Mouse (Mus musculus): ENCODE results near the gene Dgcr2. TPM values are rescaled to one million over a fixed set of nuclear protein-coding genes. Genes with fewer than 3 reads are reported as not detected.

Gene Dgcr2
- polyA plus RNA-seq, 1 experiment from 2014 or later, result 110 TPM

- Histone ChIP-seq H3K4me2 (ENCODE audit: low read depth) (peak overlapping the region; percentile 95), H3K9ac (ENCODE audit: low read length) (peak overlapping the region; percentile 70), H3K27me3 (ENCODE audit: control insufficient read depth, insufficient read depth, low read length) (peaks cover 54% of the 10 kb centered on the region), H3K4me3 (ENCODE audit: low read depth, low read length) (peak overlapping the region; percentile 59), H3K27ac (ENCODE audit: low read depth, low read length) (peak overlapping the region; percentile 44; the same call in 1 of the 2 replicates), H3K36me3 (ENCODE audit: control insufficient read depth, insufficient read depth, low read length) (no peaks in the 10 kb centered on the region), H3K9me3 (ENCODE audit: control insufficient read depth, low read length) (no peaks in the 10 kb centered on the region), H3K4me1 (ENCODE audit: control insufficient read depth, insufficient read depth, low read length) (0 out of 2 replicates have a peak, but pooled peaks cover 3% of the 10 kb centered on the region)
- under 1% methylated on average over 49 of the region's 103 CpGs for WGBS
- DNase-seq (ENCODE audit: low spot score) (peak; percentile 60), ATAC-seq (ENCODE audit: insufficient read depth, low FRiP score, low TSS enrichment) (no peak)
These were observed 64.5 kb downstream of the Dgcr2 start for GRCm38 (mm10) chr16:17833681-17834399.

- Histone ChIP-seq H3K4me1 (ENCODE audit: control insufficient read depth, insufficient read depth, low read length) (0 out of 2 replicates have a peak, but pooled peaks cover 3% of the 10 kb centered on the region), H3K27me3 (ENCODE audit: control insufficient read depth, insufficient read depth, low read length) (peaks cover 54% of the 10 kb centered on the region), H3K4me2 (ENCODE audit: low read depth) (peak overlapping the region; percentile 95), H3K4me3 (ENCODE audit: low read depth, low read length) (peak overlapping the region; percentile 59), H3K36me3 (ENCODE audit: control insufficient read depth, insufficient read depth, low read length) (no peaks in the 10 kb centered on the region), H3K9ac (ENCODE audit: low read length) (peak overlapping the region; percentile 70), H3K27ac (ENCODE audit: low read depth, low read length) (peak overlapping the region; percentile 44; the same call in 1 of the 2 replicates), H3K9me3 (ENCODE audit: control insufficient read depth, low read length) (no peaks in the 10 kb centered on the region)
- under 1% methylated on average over 32 of the region's 37 CpGs for WGBS
- DNase-seq (ENCODE audit: low spot score) (peak; percentile 61), ATAC-seq (ENCODE audit: insufficient read depth, low FRiP score, low TSS enrichment) (peak; percentile 32; the same call in 1 of the 2 replicates)
These were observed 65.1 kb downstream of the Dgcr2 start for GRCm38 (mm10) chr16:17833321-17833680.

GRCm38 (mm10) chr16:17832821-17833220 lies 65.5 kb downstream of the Dgcr2 start, which contains the start of gene B830017H08Rik:
Gene B830017H08Rik (plus strand): TSS chr16:17833121.
- 22% methylated on average over 7 of the region's 7 CpGs for WGBS
- Histone ChIP-seq H3K4me2 (ENCODE audit: low read depth) (peak within 1 kb of the TSS; percentile 95), H3K36me3 (ENCODE audit: control insufficient read depth, insufficient read depth, low read length) (no peaks in the 10 kb centered on the region), H3K9me3 (ENCODE audit: control insufficient read depth, low read length) (no peaks in the 10 kb centered on the region), H3K4me3 (ENCODE audit: low read depth, low read length) (peak within 1 kb of the TSS; percentile 59), H3K27ac (ENCODE audit: low read depth, low read length) (peak within 1 kb of the TSS; percentile 44; the same call in 1 of the 2 replicates), H3K27me3 (ENCODE audit: control insufficient read depth, insufficient read depth, low read length) (peaks cover 54% of the 10 kb centered on the region), H3K4me1 (ENCODE audit: control insufficient read depth, insufficient read depth, low read length) (0 out of 2 replicates have a peak, but pooled peaks cover 3% of the 10 kb centered on the region), H3K9ac (ENCODE audit: low read length) (peak within 1 kb of the TSS; percentile 70)
- ATAC-seq (ENCODE audit: insufficient read depth, low FRiP score, low TSS enrichment) (no peak), DNase-seq (ENCODE audit: low spot score) (no peak)

DNA sequence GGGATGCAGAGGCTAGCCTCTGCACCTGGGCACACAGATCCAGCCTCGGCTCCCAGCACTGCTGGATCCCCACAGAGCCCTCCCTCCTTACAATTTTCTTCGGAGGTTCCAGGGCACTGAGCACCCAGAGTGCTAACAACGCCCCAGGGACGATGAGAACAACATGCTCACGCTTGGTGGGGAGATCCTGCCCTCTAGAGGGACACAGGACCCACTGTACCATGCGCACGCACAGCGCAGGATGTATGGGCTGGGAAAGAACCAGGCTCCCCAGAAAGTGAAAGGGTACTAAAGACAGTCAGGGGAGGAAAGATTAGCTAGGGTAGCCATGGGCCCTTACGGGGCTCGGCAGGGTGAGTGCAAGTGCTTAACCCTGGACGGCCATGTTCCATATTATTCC lies 66.6 kb downstream of the Dgcr2 start:
- no peak overlapping the region for H3K4me2 ChIP-seq (ENCODE audit: low read depth)
- no peak overlapping the region for H3K27ac ChIP-seq (ENCODE audit: low read depth, low read length)
- no peaks in the 10 kb centered on the region for H3K9me3 ChIP-seq (ENCODE audit: control insufficient read depth, low read length)
- no peak for DNase-seq (ENCODE audit: low spot score)
- H3K27me3 ChIP-seq (ENCODE audit: control insufficient read depth, insufficient read depth, low read length), result peaks cover 54% of the 10 kb centered on the region
- ATAC-seq (ENCODE audit: insufficient read depth, low FRiP score, low TSS enrichment), result no peak
- H3K9ac ChIP-seq (ENCODE audit: low read length), result no peak overlapping the region
- WGBS, result 12% methylated on average over 11 of the region's 11 CpGs
- H3K4me3 ChIP-seq (ENCODE audit: low read depth, low read length), result no peak overlapping the region
- H3K36me3 ChIP-seq (ENCODE audit: control insufficient read depth, insufficient read depth, low read length), result no peaks in the 10 kb centered on the region
- H3K4me1 ChIP-seq (ENCODE audit: control insufficient read depth, insufficient read depth, low read length), result 0 out of 2 replicates have a peak, but pooled peaks cover 3% of the 10 kb centered on the region

- ATAC-seq (ENCODE audit: insufficient read depth, low FRiP score, low TSS enrichment) (no peak), DNase-seq (ENCODE audit: low spot score) (no peak)
- H3K27ac ChIP-seq (ENCODE audit: low read depth, low read length), result no peak overlapping the region
- no peaks in the 10 kb centered on the region for H3K36me3 ChIP-seq (ENCODE audit: control insufficient read depth, insufficient read depth, low read length)
- WGBS, result 74% methylated on average over 10 of the region's 10 CpGs
- H3K9ac ChIP-seq (ENCODE audit: low read length), result no peak overlapping the region
- 0 out of 2 replicates have a peak, but pooled peaks cover 3% of the 10 kb centered on the region for H3K4me1 ChIP-seq (ENCODE audit: control insufficient read depth, insufficient read depth, low read length)
- H3K9me3 ChIP-seq (ENCODE audit: control insufficient read depth, low read length), result no peaks in the 10 kb centered on the region
- H3K27me3 ChIP-seq (ENCODE audit: control insufficient read depth, insufficient read depth, low read length), result peaks cover 44% of the 10 kb centered on the region
- H3K4me2 ChIP-seq (ENCODE audit: low read depth), result no peak overlapping the region
- no peak overlapping the region for H3K4me3 ChIP-seq (ENCODE audit: low read depth, low read length)
These were observed 67.8 kb downstream of the Dgcr2 start for GRCm38 (mm10) chr16:17830385-17831178.

DNA sequence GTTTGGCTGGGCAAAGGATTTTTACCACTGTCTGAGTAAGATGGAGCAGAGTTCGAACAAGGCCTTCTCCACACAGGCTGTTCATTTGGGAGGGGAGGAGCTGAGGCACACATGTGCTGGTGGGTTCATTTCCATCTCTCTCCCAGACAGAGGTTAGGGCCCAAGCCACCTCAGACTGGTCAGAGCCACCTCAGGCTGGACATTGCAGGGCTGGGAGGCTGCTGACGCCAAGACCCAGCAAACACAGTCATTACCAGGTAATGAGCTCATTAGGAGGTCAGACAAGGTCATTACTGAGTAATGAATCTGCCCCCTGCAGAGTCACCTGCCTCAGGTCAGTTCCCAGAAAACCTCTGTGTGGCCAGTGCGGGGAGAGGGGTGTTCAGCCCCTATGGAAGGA lies 69.5 kb downstream of the Dgcr2 start:
- DNase-seq (ENCODE audit: low spot score) (no peak), ATAC-seq (ENCODE audit: insufficient read depth, low FRiP score, low TSS enrichment) (no peak)
- H3K9ac ChIP-seq (ENCODE audit: low read length), result no peak overlapping the region
- 0 out of 2 replicates have a peak, but pooled peaks cover 3% of the 10 kb centered on the region for H3K4me1 ChIP-seq (ENCODE audit: control insufficient read depth, insufficient read depth, low read length)
- no peak overlapping the region for H3K4me3 ChIP-seq (ENCODE audit: low read depth, low read length)
- no peak overlapping the region for H3K27ac ChIP-seq (ENCODE audit: low read depth, low read length)
- no peak overlapping the region for H3K4me2 ChIP-seq (ENCODE audit: low read depth)
- H3K9me3 ChIP-seq (ENCODE audit: control insufficient read depth, low read length), result no peaks in the 10 kb centered on the region
- H3K27me3 ChIP-seq (ENCODE audit: control insufficient read depth, insufficient read depth, low read length), result peaks cover 27% of the 10 kb centered on the region
- 61% methylated on average over 3 of the region's 3 CpGs for WGBS
- H3K36me3 ChIP-seq (ENCODE audit: control insufficient read depth, insufficient read depth, low read length), result no peaks in the 10 kb centered on the region

- no peak overlapping the region for H3K9ac ChIP-seq (ENCODE audit: low read length)
- no peaks in the 10 kb centered on the region for H3K9me3 ChIP-seq (ENCODE audit: control insufficient read depth, low read length)
- no peaks in the 10 kb centered on the region for H3K36me3 ChIP-seq (ENCODE audit: control insufficient read depth, insufficient read depth, low read length)
- H3K4me1 ChIP-seq (ENCODE audit: control insufficient read depth, insufficient read depth, low read length), result 0 out of 2 replicates have a peak, but pooled peaks cover 3% of the 10 kb centered on the region
- WGBS, result 89% methylated on average over 2 of the region's 2 CpGs
- ATAC-seq (ENCODE audit: insufficient read depth, low FRiP score, low TSS enrichment) (no peak), DNase-seq (ENCODE audit: low spot score) (no peak)
- no peak overlapping the region for H3K4me3 ChIP-seq (ENCODE audit: low read depth, low read length)
- no peak overlapping the region for H3K27ac ChIP-seq (ENCODE audit: low read depth, low read length)
- peaks cover 21% of the 10 kb centered on the region for H3K27me3 ChIP-seq (ENCODE audit: control insufficient read depth, insufficient read depth, low read length)
- no peak overlapping the region for H3K4me2 ChIP-seq (ENCODE audit: low read depth)
These were observed 70.1 kb downstream of the Dgcr2 start for GRCm38 (mm10) chr16:17828229-17828628.

DNA sequence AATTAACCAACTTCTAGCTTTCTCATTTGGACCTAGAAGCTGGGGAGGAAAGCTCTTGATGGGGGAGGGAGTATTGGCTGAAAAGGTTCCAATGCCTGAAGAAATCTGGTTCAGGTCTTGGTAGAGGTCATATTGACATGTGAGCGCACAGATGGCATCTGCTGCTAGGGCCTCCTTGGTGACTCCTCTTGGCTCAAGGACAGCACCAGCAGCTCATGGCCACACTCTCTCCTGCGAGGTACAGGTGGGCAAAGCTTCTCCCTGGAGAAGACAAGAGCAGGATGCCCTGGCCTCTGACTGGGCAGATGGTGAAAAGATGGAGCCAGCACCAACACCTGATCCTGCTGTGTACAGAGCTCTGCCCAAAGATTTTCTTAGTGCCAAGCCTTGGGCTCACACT lies 71.9 kb downstream of the Dgcr2 start:
- DNase-seq (ENCODE audit: low spot score) (no peak), ATAC-seq (ENCODE audit: insufficient read depth, low FRiP score, low TSS enrichment) (no peak)
- WGBS, result 81% methylated on average over 2 of the region's 2 CpGs
- Histone ChIP-seq H3K9ac (ENCODE audit: low read length) (no peak overlapping the region), H3K4me2 (ENCODE audit: low read depth) (no peak overlapping the region), H3K36me3 (ENCODE audit: control insufficient read depth, insufficient read depth, low read length) (no peaks in the 10 kb centered on the region), H3K4me3 (ENCODE audit: low read depth, low read length) (no peak overlapping the region), H3K4me1 (ENCODE audit: control insufficient read depth, insufficient read depth, low read length) (0 out of 2 replicates have a peak, but pooled peaks cover 3% of the 10 kb centered on the region), H3K27ac (ENCODE audit: low read depth, low read length) (no peak overlapping the region), H3K27me3 (ENCODE audit: control insufficient read depth, insufficient read depth, low read length) (peaks cover 4% of the 10 kb centered on the region), H3K9me3 (ENCODE audit: control insufficient read depth, low read length) (no peaks in the 10 kb centered on the region)

All from neural tube, embryonic 11.5 days (tissue).